Mouse (Mus musculus): ENCODE measurements around the gene Afp.

Afp gene

GRCm38 (mm10) chr5:90507411-90507949 lies 16.9 kb downstream of the Afp start:
- DNase-seq (ENCODE audit: low spot score in 2 of 2) = no peak

GRCm38 (mm10) chr5:90509828-90510592 lies 19.5 kb downstream of the Afp start:
- no peak for DNase-seq (ENCODE audit: low spot score in 2 of 2)

GRCm38 (mm10) chr5:90512288-90512955 lies 21.9 kb downstream of the Afp start:
- DNase-seq (ENCODE audit: low spot score in 2 of 2) = no peak

GRCm38 (mm10) chr5:90515561-90515960 lies 25.0 kb downstream of the Afp start:
- no peak for DNase-seq (ENCODE audit: low spot score in 2 of 2)

GRCm38 (mm10) chr5:90518356-90519100 lies 28.0 kb downstream of the Afp start, which contains the start of gene Afm:
Gene Afm (plus strand): TSS chr5:90518932.
- DNase-seq (ENCODE audit: low spot score in 2 of 2) = no peak

- no peak for DNase-seq (ENCODE audit: low spot score in 2 of 2)
Observed at GRCm38 (mm10) chr5:90551191-90551590, 60.7 kb downstream of the Afp start.

- no peak for DNase-seq (ENCODE audit: low spot score in 2 of 2)
Observed at GRCm38 (mm10) chr5:90556052-90556451, 65.5 kb downstream of the Afp start.
